Mouse (Mus musculus): Measurements from ENCODE around the gene Ruvbl1.

Ruvbl1 gene

DNA sequence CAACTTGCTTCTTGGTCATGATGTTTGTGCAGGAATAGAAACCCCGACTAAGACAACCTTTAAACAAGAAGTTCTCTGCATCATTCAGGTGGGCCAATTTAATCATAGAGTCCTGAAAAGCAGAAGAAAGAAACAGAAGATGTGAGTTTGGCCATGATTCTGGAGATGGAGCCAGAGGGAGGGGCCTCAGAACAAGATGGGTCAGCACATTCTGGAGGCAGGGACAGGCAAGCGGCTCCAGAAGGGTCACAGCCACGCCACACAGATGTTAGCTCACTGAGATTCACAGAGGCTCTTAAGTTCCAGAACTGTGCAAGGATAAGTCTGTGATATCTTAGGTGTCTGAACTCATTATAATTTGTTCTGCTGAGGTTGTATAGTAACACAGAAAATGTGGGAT lies 79.0 kb downstream of the Ruvbl1 start:
- intact Hi-C loops (cut with DNase I): no loop called here

DNA sequence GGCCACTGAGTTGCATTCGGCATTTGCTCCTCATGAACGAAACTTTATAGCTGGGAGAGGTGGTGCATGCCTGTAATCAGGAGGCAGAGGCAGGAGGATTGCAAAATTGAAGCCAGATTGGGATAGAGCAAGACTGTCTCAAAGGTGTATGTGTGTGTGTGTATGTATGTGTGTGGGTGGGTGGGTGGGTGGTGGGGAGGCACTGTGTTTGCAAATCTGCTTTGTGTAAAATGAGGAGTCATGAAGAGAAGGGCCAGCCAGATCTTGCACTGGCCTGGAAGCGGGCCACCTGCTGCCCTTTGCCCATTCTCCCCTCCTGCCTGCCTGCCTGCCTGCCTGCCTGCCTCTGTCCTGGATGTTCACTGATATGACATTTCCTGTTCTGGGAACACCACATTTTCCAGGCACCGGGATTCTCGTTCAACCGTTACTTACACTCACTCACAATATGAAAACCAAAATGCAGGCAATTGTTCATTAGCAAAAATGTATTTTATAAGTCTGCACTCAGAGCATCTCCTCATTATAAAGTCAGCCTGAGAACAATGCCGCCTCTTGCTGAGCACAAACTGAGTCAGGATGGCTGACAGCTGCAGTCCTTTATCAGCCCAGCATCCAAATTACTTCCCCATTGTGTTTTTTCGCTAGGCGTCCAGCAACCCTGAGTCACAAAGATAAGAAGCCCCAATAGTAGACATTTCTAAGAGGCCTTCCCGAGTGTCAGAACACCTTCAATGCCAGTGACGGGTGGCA lies 79.6 kb downstream of the Ruvbl1 start:
- intact Hi-C loops (cut with DNase I): loop anchor here (5.0 kb wide), 1 partner anchor 312 kb away; no protein-coding TSS in a partner anchor

DNA sequence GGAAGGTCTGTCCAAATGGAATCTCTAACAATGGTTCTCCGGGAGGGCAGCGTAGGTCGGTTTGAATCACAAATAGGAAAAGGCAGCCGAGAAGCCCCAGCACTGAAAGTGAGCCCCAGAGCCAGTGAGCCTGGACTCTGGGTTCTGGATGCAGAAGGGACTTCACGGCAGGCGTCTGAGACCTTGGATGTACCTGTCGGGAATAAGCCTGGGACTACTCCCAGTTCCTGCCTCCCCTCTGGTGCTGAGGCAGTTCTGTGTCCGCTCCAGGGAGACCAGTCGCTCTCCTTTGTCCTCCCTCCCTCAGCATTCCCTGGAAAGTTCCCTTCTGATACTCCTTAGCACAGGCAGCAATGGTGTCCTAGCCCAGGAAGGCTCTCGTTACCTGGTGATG lies 80.2 kb downstream of the Ruvbl1 start:
- intact Hi-C loops (cut with DNase I): loop anchor here (5.0 kb wide), 1 partner anchor 312 kb away; no protein-coding TSS in a partner anchor

Measured in adrenal gland (tissue).